Mouse (Mus musculus) cortical plate, adult 2 months (tissue): Measurements from ENCODE around the gene AC140267.1.

Source experiments
- CTCF ChIP-seq: fragments of 200-500 bp; IDR thresholded peaks from 2 replicates; pipeline ENCODE4 v1.5.1; 2011; ENCODE audit warnings: mild to moderate bottlenecking, control low read depth, low read length; ENCODE audit not compliant: insufficient read depth; ENCODE audit errors: extremely low read depth
- POLR2A ChIP-seq: fragments of 200-500 bp; IDR thresholded peaks from 2 replicates; pipeline ENCODE4 v1.6.1; 2011; ENCODE audit warnings: mild to moderate bottlenecking, low read length, control low read depth; ENCODE audit not compliant: insufficient read depth; ENCODE audit errors: extremely low read depth

DNA sequence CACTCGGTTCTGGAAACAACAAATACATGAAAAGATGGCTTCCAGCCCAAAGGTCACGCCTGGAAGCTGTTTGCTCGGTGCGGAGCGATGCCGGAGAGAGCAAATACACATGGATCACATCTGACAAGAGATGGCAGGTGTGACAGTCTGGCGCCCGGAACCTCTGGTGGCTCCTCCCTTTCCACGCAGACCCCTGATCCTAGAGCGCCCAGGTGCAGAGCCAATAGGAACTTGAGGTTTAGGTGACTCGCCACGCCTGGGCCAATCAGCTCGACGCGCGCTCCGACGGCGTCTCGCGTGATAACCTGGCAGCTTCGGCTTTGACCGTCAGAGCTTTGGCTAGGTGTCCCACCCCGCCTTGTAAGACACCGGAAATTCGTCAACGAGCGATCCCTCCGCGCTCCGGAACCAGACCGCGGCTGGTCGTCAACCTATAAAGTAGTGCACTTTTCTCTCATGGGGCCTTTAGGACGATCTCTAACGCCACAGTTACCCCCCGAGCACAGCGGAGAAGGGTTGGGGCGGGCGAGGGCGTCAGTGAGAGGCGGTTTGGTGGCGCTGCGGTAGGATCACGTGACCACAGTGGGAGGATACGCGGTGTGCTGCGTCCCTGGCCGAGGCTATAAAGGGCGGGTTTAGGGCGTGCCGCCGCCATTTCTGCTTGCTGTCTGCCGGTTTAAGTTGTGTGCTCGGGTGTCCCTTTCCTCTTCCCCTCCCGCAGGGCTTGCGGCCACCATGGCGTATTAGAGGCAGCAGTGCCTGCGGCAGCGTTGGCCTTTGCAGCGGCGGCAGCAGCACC is 19.4 kb downstream of the AC140267.1 start, which contains the start of gene Atf4:
- TF ChIP-seq CTCF (no peak), POLR2A (peak; percentile 100)
